Mouse (Mus musculus): ENCODE results near the gene Platr17. TPM values are rescaled to one million over a fixed set of nuclear protein-coding genes. Genes with fewer than 3 reads are reported as not detected.

The Platr17 gene
- total and polyA plus RNA-seq, 3 experiments, result 0.13 TPM; not detected in 2

DNA sequence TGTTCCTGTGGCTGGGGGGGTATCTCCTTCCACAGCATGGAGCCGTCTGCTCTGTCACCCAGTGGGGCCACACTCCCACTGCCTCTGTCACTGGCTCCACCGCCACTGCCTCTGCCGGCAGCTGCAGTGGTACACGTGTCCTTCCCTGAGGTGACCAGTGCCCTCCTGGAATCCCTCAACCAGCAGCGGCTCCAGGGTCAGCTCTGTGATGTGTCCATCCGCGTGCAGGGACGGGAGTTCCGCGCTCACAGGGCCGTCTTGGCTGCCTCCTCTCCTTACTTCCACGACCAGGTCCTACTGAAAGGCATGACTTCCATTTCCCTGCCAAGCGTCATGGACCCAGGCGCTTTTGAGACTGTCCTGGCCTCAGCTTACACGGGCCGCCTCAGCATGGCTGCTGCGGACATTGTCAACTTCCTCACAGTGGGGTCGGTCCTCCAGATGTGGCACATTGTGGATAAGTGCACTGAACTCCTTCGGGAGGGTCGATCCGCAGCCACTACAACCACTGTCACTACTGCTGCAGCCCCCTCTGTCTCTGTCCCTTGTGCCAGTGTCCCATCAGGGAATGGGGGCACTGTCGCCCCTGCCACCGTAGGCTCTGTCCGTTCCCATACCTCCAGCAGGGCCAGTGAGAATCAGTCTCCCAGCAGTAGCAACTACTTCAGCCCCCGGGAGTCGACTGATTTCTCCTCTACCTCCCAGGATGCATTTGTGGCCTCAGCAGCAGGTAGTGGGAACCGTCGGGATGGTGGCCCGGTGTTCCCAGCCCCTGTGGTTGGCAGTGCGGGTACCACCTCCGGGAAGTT is 12.1 kb downstream of the Platr17 start:
- no peak for ATAC-seq (ENCODE audit: extremely low read depth, insufficient number of reproducible peaks, low FRiP score, poor library complexity, severe bottlenecking)
- peaks cover 67% of the 10 kb centered on the region for H3K36me3 ChIP-seq (replicated peaks)
- H3K27me3 ChIP-seq (ENCODE audit: insufficient read depth, low read length), result no peaks in the 10 kb centered on the region

DNA sequence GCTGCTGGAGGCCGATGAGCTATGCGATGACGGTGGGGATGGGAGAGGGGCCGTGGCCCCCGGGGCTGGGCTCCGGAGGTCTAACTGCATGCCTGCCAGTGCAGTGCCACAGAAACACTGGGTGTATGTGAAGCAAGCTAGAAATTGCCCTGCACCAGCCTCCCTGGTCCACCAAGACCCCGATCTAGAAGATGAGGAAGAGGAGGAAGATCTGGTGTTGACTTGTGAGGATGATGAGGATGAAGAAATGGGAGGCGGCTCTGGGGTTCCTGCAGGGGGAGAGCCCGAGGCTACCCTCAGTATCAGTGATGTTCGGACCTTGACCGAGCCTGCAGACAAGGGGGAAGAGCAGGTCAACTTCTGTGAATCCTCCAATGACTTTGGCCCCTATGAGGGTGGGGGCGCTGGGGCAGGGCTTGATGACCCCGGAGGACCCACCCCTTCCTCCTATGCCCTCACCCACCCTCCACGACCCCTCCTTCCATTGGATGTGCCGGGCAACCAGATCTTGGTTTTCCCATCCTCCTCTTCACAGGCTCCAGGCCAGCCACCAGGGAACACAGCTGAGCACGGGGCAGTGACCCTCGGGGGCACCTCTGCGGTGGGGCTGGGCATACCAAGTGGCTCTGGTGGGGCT is 12.8 kb downstream of the Platr17 start:
- H3K4me1 ChIP-seq (ENCODE audit: insufficient read depth, low read depth, low read length), result peaks cover 83% of the 10 kb centered on the region
- ATAC-seq (ENCODE audit: extremely low read depth, insufficient number of reproducible peaks, low FRiP score, poor library complexity, severe bottlenecking), result no peak
- no peak for DNase-seq (ENCODE audit: low spot score)
- peak overlapping the region; percentile 92; the same call in 1 of the 2 replicates for H3K4me3 ChIP-seq (ENCODE audit: low read depth, low read length)
- peaks cover 66% of the 10 kb centered on the region for H3K36me3 ChIP-seq (replicated peaks)
- TF ChIP-seq TAL1 (conservative IDR thresholded peaks at IDR 0.05; ENCODE audit: low read depth, low read length) (no peak), CTCF (IDR thresholded peaks at IDR 0.05; ENCODE audit: low read depth, low read length) (no peak), GATA2 (IDR thresholded peaks at IDR 0.05; ENCODE audit: borderline replicate concordance, low read depth, low read length) (no peak), GATA1 (IDR thresholded peaks at IDR 0.05; ENCODE audit: borderline replicate concordance, low read length) (no peak), POLR2AphosphoS5 (IDR thresholded peaks at IDR 0.05; ENCODE audit: insufficient replicate concordance, low read depth, low read length) (no peak)
- no peaks in the 10 kb centered on the region for H3K27me3 ChIP-seq (ENCODE audit: insufficient read depth, low read length)
- H3K9me3 ChIP-seq (replicated peaks), result peaks cover 19% of the 10 kb centered on the region

More for the DNA sequence above, 12.1 kb downstream of the Platr17 start:
- Histone ChIP-seq H3K4me3 (ENCODE audit: low read depth, low read length) (peak overlapping the region; percentile 70), H3K9me3 (replicated peaks) (peaks cover 19% of the 10 kb centered on the region), H3K4me1 (ENCODE audit: insufficient read depth, low read depth, low read length) (peaks cover 84% of the 10 kb centered on the region)
- TF ChIP-seq POLR2AphosphoS5 (IDR thresholded peaks at IDR 0.05; ENCODE audit: insufficient replicate concordance, low read depth, low read length) (no peak), GATA1 (IDR thresholded peaks at IDR 0.05; ENCODE audit: borderline replicate concordance, low read length) (no peak), TAL1 (conservative IDR thresholded peaks at IDR 0.05; ENCODE audit: low read depth, low read length) (no peak), CTCF (IDR thresholded peaks at IDR 0.05; ENCODE audit: low read depth, low read length) (no peak), GATA2 (IDR thresholded peaks at IDR 0.05; ENCODE audit: borderline replicate concordance, low read depth, low read length) (no peak)
- no peak for DNase-seq (ENCODE audit: low spot score)

DNA sequence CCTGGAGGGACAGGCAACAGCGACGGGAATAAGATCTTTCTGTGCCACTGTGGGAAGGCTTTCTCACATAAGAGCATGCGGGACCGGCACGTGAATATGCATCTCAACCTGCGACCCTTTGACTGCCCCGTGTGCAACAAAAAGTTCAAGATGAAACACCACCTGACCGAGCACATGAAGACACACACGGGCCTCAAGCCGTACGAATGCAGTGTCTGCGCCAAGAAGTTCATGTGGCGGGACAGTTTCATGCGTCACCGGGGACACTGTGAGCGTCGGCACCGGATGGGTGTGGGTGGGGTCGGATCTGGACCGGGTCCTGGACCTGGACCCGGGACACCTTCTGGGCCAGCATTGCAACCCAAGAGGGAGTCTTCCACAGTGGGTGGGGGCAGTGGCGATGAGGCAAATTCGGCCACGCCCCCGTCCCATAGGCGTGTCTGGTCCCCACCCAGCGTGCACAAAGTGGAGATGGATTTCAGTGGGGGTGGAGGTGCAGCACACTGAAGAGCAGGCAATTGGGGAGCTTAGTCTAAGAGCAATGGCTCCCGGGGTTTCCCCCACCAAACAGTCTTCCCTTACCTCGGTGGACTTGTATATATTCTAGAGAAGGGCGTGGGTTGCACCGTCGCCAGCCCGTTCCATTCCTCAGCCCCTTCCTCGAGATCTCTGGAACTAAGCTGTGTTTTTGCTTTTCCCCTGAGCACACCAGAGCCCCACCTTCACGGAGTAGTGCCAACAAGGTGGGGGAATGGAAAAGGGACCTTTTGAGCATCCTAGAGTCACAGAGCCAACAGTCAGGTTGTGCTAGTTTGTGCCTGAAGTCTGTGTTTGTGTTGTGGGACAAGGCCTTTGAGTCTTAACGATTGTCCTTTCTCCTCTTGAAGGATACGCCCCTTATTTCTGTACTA is 13.6 kb downstream of the Platr17 start:
- TF ChIP-seq CTCF (IDR thresholded peaks at IDR 0.05; ENCODE audit: low read depth, low read length), result no peak
- TF ChIP-seq GATA2 (IDR thresholded peaks at IDR 0.05; ENCODE audit: borderline replicate concordance, low read depth, low read length), result no peak
- TF ChIP-seq TAL1 (conservative IDR thresholded peaks at IDR 0.05; ENCODE audit: low read depth, low read length), result no peak
- TF ChIP-seq POLR2AphosphoS5 (IDR thresholded peaks at IDR 0.05; ENCODE audit: insufficient replicate concordance, low read depth, low read length), result no peak
- no peak for TF ChIP-seq GATA1 (IDR thresholded peaks at IDR 0.05; ENCODE audit: borderline replicate concordance, low read length)
- peaks cover 79% of the 10 kb centered on the region for H3K4me1 ChIP-seq (ENCODE audit: insufficient read depth, low read depth, low read length)

DNA sequence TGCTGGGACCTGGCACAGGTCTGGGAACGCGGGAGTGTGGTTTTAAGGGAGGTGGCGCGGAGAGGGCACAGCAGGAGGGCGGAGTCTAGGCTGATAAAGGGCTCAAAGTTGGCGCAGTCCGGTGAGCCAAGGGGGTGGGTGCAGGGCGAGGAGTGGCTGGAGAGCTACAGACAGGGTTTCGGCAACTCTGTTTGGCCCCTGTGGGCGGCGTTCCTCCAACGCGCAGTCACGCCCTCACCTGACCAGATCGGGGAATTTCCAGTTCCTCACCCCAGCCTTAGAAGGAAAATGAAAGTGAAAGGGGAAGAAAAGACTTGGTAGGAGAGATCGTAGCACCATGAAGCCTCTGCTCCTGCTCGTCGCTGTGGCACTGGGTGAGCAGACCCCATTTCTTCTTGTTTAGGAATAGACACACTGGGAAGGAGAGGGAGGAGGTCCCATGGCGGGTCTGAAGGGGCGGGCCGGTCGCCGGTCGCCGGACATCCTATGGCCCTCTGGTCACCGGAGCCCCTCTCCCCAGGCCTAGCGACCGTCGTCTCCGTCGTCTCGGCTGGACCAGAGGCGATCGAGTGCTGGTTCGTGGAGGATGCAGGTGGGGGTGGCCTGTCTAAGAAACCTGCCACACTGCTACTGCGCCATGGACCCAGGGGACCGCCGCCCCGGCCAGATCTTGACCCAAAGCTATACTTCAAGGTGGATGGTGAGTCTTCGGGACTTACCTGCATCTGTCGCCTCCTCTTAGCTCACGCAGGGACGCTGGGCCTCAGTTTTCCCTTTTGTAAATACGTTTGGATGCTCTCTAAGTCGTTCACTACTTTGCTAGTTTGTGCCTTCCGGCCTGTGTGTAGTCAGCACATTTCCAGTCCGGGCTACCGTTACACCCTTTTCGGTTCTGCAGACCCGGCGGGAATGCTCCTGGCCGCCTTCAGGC is 14.7 kb downstream of the Platr17 start:
- TF ChIP-seq CTCF (IDR thresholded peaks at IDR 0.05; ENCODE audit: low read depth, low read length) (no peak), GATA1 (IDR thresholded peaks at IDR 0.05; ENCODE audit: borderline replicate concordance, low read length) (no peak), TAL1 (conservative IDR thresholded peaks at IDR 0.05; ENCODE audit: low read depth, low read length) (no peak), POLR2AphosphoS5 (IDR thresholded peaks at IDR 0.05; ENCODE audit: insufficient replicate concordance, low read depth, low read length) (no peak), GATA2 (IDR thresholded peaks at IDR 0.05; ENCODE audit: borderline replicate concordance, low read depth, low read length) (no peak)
- peaks cover 77% of the 10 kb centered on the region for H3K4me1 ChIP-seq (ENCODE audit: insufficient read depth, low read depth, low read length)
- peaks cover 19% of the 10 kb centered on the region for H3K9me3 ChIP-seq (replicated peaks)
- no peaks in the 10 kb centered on the region for H3K27me3 ChIP-seq (ENCODE audit: insufficient read depth, low read length)
- H3K4me3 ChIP-seq (ENCODE audit: low read depth, low read length), result peak overlapping the region; percentile 92
- ATAC-seq (ENCODE audit: extremely low read depth, insufficient number of reproducible peaks, low FRiP score, poor library complexity, severe bottlenecking), result peak; percentile 46
- DNase-seq (ENCODE audit: low spot score), result peak; percentile 66
- H3K36me3 ChIP-seq (replicated peaks), result peaks cover 62% of the 10 kb centered on the region

More for the DNA sequence above, 13.6 kb downstream of the Platr17 start:
- peak; percentile 48 for DNase-seq (ENCODE audit: low spot score)
- peaks cover 64% of the 10 kb centered on the region for H3K36me3 ChIP-seq (replicated peaks)
- peaks cover 19% of the 10 kb centered on the region for H3K9me3 ChIP-seq (replicated peaks)
- H3K27me3 ChIP-seq (ENCODE audit: insufficient read depth, low read length), result no peaks in the 10 kb centered on the region
- ATAC-seq (ENCODE audit: extremely low read depth, insufficient number of reproducible peaks, low FRiP score, poor library complexity, severe bottlenecking), result no peak
- H3K4me3 ChIP-seq (ENCODE audit: low read depth, low read length), result peak overlapping the region; percentile 92
